Mouse (Mus musculus) 416B (cell line): ENCODE measurements around the gene Aoc2.
A peak's percentile ranks its signal among the peaks of the same experiment; 100 is the strongest.

Experiments used
- DNase-seq: peaks from one replicate; pipeline ENCODE4 v3.0.0; 2011; ENCODE audit warnings: low read depth

The Aoc2 gene

GRCm38 (mm10) chr11:101324763-101325162 lies at the start of gene Aoc2:
Gene Aoc2, plus strand, starts transcription at chr11:101325063.
- no peak for DNase-seq

DNA sequence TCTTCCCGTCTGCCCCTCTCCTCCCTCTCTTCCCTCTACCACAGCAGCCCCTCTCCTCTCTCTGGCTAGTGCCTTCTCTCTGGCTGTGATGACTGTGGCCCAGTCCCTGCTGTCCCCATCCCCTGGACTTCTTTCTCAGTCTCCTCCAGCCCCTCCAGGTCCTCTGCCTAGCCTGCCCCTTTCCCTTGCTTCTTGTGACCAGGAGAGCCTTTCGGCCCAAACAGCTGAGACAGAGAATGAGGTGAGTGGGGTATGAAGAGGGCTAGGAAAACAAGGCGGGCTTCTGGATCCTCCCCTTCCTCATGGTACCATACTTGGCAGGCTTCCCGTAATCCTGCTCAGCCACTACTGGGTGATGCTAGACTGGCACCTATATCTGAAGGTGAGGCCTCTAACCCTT lies 49.6 kb upstream of the Aoc2 start:
- no peak for DNase-seq

GRCm38 (mm10) chr11:101276319-101277070 lies 48.4 kb upstream of the Aoc2 start:
- DNase-seq, result no peak

DNA sequence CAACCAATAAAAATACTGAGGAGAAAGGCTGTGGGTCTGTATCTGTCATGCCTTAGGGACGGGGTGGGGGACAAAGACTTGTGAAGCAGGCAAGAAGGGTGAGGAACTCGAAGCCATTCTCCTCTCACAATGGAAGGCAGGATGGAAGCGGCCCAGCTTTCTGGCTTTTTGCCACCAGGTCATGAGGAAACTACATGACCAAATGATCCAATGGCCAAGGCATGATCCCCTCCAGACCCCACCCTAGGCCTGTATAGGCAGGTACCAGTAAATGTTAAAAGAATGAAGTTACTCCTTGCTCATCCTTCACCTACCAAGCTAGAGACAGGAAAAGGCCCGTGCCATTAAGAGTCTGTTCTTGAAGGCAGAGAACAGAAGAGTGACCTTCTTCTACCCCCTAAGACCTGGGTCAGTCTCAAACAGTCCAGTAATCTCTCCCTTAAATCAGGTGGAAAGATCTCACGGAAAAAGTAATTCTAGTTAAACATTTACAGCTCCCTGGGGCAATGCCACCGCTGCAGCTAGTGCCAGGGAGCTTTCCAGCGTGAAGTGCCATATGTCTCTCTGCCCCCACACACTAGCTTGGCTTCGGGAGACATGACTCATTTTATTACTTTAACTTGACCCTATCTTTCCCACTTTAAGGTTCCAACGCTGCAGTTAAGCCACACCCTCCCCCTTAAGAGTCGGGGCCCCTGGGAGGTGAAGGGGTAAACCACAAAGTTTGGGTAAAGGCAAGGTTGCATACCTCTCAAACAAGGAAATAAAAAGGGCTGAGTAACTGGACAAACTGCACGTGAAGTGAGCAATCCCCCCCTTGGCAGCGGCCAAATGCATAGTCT lies 47.3 kb upstream of the Aoc2 start:
- peak; percentile 77 for DNase-seq

GRCm38 (mm10) chr11:101278223-101279192 lies 46.4 kb upstream of the Aoc2 start, which contains the start of the genes Cntd1 and Coa3:
Gene Cntd1, plus strand, starts transcription at chr11:101279012.
Gene Coa3, minus strand, starts transcription at chr11:101279114.
- peak; percentile 94 for DNase-seq

DNA sequence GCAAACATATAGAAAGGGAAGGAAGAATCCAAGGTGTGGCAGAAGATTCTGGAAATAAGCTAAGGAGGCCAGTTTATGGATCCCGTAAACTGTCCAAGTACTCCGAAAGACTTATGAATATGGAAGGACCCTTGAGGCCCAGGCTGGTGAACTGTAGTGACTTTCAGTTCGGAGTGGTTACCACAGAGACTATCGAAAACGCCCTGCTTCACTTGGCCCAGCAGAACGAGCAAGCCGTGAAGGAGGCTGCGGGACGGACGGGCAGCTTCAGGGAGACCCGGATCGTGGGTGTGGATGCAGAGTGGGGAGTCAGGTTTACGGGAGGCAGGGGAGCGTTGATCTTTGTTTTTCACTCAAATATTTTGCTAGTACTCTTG lies 45.7 kb upstream of the Aoc2 start:
- no peak for DNase-seq

DNA sequence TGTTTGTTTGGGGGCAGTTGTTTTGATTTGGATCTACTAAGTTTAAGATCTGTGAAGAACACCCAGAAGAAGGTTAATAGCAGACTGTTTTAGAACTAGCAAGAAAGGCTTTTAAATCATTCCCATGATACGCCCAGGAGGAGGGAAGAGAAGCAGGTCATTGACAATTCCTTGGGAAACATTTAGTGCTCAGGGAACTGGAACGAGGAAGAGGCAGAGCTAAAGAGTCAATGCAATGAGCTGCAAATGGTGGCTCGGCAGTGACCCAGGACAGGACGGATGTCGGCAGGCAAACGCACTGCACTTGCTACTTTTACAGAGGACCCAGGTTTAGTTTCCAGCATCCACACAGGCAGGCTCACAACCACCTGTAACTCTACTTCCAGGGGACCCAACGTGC lies 44.0 kb upstream of the Aoc2 start:
- no peak for DNase-seq

DNA sequence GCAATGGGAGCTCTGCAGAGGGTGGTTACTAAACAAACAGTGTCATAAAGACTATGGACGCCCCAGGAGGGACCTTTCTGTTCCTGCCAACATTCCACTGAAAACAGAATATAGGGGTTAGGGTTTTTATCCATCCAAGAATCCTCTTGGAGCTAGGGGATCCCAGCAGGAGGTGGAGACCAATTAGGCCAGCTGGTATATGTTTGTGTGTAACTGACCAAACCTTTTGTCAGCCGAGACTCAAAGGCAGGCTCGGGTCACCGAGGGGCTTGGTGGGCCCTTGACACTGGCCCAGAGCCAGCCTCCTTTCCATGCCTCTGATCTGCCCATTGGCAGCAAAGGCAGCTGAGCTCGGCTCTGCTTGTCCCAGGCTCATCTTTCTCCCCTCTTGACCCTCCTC lies 42.0 kb upstream of the Aoc2 start:
- no peak for DNase-seq

GRCm38 (mm10) chr11:101283805-101284204 lies 41.1 kb upstream of the Aoc2 start:
- DNase-seq, result no peak

GRCm38 (mm10) chr11:101287306-101287705 lies 37.6 kb upstream of the Aoc2 start:
- peak; percentile 85 for DNase-seq

GRCm38 (mm10) chr11:101291231-101291630 lies 33.6 kb upstream of the Aoc2 start:
- DNase-seq, result no peak

- no peak for DNase-seq
These were observed 29.7 kb upstream of the Aoc2 start for GRCm38 (mm10) chr11:101295191-101295590.

DNA sequence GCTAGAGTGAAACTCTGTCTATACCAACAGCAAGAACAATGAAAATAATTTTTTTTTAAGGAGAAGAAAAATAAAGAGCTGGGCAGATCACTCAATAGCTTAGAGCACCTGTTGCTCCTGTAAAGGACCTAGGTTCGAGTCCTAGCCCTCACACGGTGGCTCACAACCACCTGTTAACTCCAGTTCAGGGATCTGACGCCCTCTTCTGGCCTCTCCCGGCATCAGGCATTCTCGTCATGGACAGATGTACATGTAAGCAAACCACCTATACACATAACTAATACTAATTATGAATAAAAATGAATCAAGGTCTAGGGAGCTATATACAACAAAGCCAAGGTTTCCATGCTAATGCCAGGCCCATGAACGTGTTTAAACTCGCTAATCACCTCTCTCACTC lies 24.0 kb upstream of the Aoc2 start:
- peak; percentile 35 for DNase-seq

- peak; percentile 19 for DNase-seq
These were observed 23.4 kb upstream of the Aoc2 start for GRCm38 (mm10) chr11:101301299-101302003.

DNA sequence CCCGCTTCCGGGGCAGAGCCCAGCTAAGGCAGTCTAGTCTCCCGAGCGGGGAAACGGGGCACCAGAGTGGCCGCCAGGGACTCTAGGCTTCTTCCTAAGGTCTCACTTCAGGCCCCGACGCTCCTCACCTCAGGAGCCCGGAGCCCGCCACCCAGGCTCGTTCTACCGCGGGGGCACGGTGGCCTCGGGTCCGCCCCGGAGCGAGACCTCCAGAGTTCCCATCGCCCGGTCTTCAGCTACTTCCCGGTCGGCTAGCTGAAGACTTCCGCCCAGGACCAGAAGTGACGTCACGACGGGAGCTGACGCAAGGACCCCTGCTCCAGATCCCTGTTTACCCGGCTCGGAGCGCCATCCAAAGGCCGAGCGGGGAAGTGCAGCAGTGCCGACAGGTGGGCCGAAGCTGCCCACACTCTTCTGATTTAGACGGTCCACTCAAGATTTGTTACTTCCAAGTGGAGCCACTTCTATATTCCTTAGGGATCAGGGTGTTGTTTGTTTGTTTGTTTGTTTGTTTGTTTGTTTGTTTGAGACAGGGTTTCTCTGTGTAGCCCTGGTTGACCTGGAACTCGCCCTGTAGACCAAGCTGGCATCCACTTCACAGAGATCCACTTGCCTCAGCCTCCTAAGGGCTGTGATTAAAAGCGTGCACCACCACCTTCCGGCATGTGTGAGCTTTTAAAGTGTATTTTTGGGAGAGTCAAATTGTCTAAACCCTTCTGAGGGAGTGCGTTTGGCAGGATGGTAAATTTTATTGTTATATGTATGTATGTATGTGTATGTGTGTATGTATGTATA lies 22.7 kb upstream of the Aoc2 start, which contains the start of gene Becn1:
Gene Becn1 (minus strand): TSS at position 283 of the 795 bp plus-strand sequence.
- DNase-seq, result peak; percentile 97

GRCm38 (mm10) chr11:101307744-101308143 lies 17.1 kb upstream of the Aoc2 start:
- DNase-seq, result no peak

DNA sequence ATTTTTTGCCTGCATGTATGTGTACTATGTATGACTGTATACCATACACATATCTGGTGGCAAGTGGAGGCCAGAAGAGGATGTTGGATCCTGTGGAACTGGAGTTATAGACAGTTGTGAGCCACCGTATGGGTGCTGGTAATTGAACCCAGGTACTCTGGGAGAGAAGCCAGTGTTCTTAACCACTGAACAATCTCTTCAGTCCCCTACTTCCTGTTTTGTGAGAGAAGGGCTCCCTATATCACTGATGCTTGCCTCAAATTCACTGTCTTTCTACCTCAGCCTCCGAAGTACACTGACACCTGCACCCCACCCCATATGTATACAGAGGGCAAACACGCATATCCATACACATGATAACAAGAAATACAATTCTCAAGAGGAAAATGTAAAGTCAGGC lies 13.8 kb upstream of the Aoc2 start:
- peak; percentile 21 for DNase-seq

DNA sequence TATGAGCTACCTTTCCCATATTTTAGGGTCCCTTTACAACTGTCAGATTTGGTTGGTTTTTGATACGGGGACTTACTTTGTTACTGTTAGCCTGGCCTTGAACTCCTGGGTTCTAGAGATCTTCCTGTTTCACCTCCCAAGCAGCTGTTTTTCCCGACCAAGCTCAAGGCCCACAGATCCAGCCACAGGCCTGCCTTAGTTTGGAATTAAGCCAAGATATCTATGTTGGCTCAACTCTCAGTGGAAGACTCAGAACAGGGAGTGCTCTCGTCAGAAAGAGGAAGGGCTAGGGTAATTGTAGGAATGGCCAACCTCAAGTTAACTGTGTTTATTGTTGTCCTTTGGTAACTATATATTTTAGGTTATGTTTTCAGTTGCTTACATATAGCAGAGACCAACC lies 12.7 kb upstream of the Aoc2 start:
- peak; percentile 73 for DNase-seq

DNA sequence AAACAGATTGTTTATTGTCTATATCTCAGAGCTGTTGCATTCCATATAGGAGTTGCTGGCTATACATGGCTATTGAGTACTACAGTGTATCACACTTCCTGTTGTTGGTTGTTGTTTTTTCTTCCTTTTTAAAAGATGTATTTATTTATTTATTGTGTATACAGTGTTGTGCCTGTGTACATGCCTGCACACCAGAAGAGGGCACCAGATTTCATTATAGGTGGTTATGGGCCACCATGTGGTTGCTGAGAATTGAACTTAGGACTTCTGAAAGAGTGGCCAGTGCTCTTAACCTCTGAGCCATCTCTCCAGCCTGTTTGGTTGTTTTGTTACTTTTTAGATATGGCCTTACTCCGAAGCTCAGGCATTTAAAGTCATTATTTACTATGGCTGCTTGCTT lies 10.3 kb upstream of the Aoc2 start:
- DNase-seq, result peak; percentile 25

DNA sequence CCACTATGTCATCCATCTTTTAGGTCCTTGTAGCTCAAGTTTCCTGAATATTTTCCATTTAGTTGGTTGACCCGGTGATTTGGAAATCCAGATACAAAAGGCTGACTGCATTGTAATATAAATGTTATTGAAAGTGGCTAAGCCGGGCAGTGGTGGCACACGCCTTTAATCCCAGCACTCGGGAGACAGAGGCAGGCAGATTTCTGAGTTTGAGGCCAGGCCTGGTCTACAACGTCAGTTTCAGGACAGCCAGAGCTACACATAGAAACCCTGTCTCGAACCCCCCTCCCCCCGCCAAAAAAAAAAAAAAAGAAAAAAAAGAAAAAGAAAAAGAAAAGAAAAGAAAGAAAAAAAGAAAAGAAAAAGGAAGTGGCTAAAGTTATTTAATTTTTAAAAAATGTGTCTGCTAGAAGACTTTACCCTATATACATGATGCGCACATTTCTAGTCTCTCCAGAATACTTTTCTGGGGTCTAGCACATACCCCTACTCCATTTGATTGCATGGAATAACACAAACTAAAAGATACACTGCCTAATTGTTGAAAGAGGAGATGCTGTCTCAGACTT lies 9.7 kb upstream of the Aoc2 start:
- peak; percentile 14 for DNase-seq
